Mouse (Mus musculus): Measurements from ENCODE around the gene Tiam1. TPM values are rescaled to one million over a fixed set of nuclear protein-coding genes. Genes with fewer than 3 reads are reported as not detected.

The Tiam1 gene
- polyA plus RNA-seq, 1 experiment from 2014 or later, result 24.1 TPM

DNA sequence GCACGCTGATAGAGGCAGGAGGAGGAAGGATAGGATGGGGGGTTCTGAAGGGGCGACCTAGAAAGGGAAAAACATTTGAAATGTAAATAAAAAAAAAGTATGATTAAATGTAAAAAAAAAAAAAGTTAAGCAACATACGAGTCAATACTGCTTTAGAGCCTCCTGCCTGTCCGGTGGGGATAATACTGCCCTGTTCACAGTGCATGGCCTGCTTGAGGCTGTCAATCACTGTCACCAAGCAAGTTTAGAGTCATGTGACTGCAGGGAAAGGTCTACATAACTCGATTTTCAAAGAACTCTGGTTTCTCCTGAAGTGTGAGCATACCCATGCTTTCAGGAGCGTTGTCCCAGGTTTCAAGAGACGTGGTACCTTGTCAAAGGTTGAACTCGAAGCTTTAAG is 15.2 kb downstream of the Tiam1 start:
- peaks cover 19% of the 10 kb centered on the region; the same call in 1 of the 2 replicates for H3K4me1 ChIP-seq (ENCODE audit: control insufficient read depth, insufficient read depth, low read length)
- no peak overlapping the region for H3K27ac ChIP-seq (ENCODE audit: low read length)
- H3K4me3 ChIP-seq (replicated peaks; ENCODE audit: low read length), result no peak overlapping the region
- H3K9me3 ChIP-seq (replicated peaks; ENCODE audit: control insufficient read depth, low read length), result no peaks in the 10 kb centered on the region
- H3K4me2 ChIP-seq (ENCODE audit: low read depth, low read length), result no peak overlapping the region
- H3K36me3 ChIP-seq (ENCODE audit: control insufficient read depth, insufficient read depth, low read length), result no peaks in the 10 kb centered on the region
- WGBS, result 56% methylated on average over 8 of the region's 8 CpGs
- no peak for ATAC-seq (ENCODE audit: insufficient read depth, low FRiP score)
- no peak overlapping the region for H3K9ac ChIP-seq (ENCODE audit: low read length)
- no peaks in the 10 kb centered on the region for H3K27me3 ChIP-seq (ENCODE audit: control insufficient read depth, insufficient read depth, low read length)

DNA sequence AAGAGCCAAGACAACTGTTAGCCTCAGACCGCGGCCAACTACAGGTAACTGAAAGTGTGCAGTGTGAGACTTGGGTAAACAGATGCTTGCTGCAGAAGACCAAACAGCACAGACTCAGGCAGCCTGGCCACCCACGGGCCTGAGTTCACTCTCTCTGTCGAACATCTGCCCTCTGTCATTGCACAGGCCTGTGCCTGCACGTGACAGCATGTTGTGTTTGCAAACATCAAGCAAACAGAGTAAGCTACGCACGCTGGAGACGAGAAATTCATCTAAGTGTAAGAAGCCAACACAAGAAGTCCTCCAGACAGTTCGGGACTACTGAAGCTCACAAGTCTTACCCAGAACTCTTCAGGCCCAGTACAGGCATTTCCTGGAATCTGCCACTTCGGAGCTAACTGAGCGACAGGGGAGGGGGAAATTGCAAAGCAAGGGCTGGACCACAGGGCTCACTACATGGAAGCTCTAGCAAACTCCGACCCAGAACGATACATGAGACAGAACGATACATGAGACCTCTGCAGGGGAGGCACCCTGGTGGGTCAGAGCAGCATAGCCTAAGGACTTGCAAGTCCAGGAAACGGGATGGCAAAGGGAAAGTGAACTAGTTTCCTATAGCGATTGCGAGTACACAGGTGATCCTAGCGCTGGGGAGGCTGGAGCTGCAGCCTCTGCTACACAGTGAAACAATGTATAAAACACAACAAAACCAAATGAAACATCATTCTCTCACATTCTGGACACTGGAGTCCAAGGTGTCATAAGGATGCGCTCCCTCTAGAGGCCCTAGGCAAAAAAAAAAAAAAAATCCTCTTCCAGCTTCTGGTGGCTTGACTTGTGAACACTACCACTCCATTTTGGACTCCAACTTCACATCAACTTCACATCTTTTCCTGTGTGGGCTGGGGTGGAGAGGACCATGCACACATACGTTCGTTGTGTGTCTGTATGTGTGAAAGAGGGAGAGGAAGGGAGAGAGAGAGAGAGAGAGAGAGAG is 18.0 kb downstream of the Tiam1 start:
- no peak overlapping the region for H3K4me3 ChIP-seq (replicated peaks; ENCODE audit: low read length)
- peak overlapping the region; percentile 5; the same call in 1 of the 2 replicates for H3K27ac ChIP-seq (ENCODE audit: low read length)
- no peaks in the 10 kb centered on the region for H3K27me3 ChIP-seq (ENCODE audit: control insufficient read depth, insufficient read depth, low read length)
- no peak overlapping the region for H3K4me2 ChIP-seq (ENCODE audit: low read depth, low read length)
- peaks cover 19% of the 10 kb centered on the region; the same call in 1 of the 2 replicates for H3K4me1 ChIP-seq (ENCODE audit: control insufficient read depth, insufficient read depth, low read length)
- no peaks in the 10 kb centered on the region for H3K36me3 ChIP-seq (ENCODE audit: control insufficient read depth, insufficient read depth, low read length)
- no peak for ATAC-seq (ENCODE audit: insufficient read depth, low FRiP score)
- peak overlapping the region; percentile 22; the same call in 1 of the 2 replicates for H3K9ac ChIP-seq (ENCODE audit: low read length)
- H3K9me3 ChIP-seq (replicated peaks; ENCODE audit: control insufficient read depth, low read length), result no peaks in the 10 kb centered on the region
- 49% methylated on average over 21 of the region's 21 CpGs for WGBS

DNA sequence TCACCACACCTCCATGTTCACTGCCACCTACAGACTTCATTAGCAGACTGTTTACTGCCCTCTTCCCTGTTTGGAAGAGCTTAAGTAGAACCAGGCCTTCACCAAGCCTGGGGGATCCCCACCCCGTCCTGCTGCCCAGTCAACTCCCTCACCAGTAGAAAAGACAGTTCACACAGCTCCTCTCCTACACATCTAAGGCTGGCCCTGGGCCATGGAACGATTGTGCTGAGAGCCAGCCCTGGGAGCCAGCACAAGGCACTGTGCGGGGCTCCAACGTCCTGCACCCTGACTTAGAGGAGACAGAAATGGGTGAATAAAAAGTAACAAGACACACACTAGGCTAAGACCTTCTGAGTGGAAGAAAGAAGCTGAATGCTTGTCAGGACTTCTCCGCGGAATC is 20.5 kb downstream of the Tiam1 start:
- Histone ChIP-seq H3K4me2 (ENCODE audit: low read depth, low read length) (no peak overlapping the region), H3K9ac (ENCODE audit: low read length) (no peak overlapping the region), H3K27ac (ENCODE audit: low read length) (no peak overlapping the region), H3K4me3 (replicated peaks; ENCODE audit: low read length) (no peak overlapping the region), H3K27me3 (ENCODE audit: control insufficient read depth, insufficient read depth, low read length) (no peaks in the 10 kb centered on the region), H3K4me1 (ENCODE audit: control insufficient read depth, insufficient read depth, low read length) (peaks cover 19% of the 10 kb centered on the region; the same call in 1 of the 2 replicates), H3K36me3 (ENCODE audit: control insufficient read depth, insufficient read depth, low read length) (no peaks in the 10 kb centered on the region), H3K9me3 (replicated peaks; ENCODE audit: control insufficient read depth, low read length) (peaks cover 3% of the 10 kb centered on the region; the same call in 1 of the 2 replicates)
- WGBS, result 73% methylated on average over 6 of the region's 6 CpGs
- ATAC-seq (ENCODE audit: insufficient read depth, low FRiP score), result no peak

- ATAC-seq (ENCODE audit: insufficient read depth, low FRiP score), result no peak
- Histone ChIP-seq H3K9me3 (replicated peaks; ENCODE audit: control insufficient read depth, low read length) (peaks cover 3% of the 10 kb centered on the region; the same call in 1 of the 2 replicates), H3K9ac (ENCODE audit: low read length) (no peak overlapping the region), H3K4me1 (ENCODE audit: control insufficient read depth, insufficient read depth, low read length) (peaks cover 19% of the 10 kb centered on the region; the same call in 1 of the 2 replicates), H3K4me2 (ENCODE audit: low read depth, low read length) (no peak overlapping the region), H3K27ac (ENCODE audit: low read length) (no peak overlapping the region), H3K27me3 (ENCODE audit: control insufficient read depth, insufficient read depth, low read length) (no peaks in the 10 kb centered on the region), H3K36me3 (ENCODE audit: control insufficient read depth, insufficient read depth, low read length) (no peaks in the 10 kb centered on the region), H3K4me3 (replicated peaks; ENCODE audit: low read length) (no peak overlapping the region)
- 79% methylated on average over 9 of the region's 9 CpGs for WGBS
These were observed 21.1 kb downstream of the Tiam1 start for GRCm38 (mm10) chr16:90122439-90122838.

DNA sequence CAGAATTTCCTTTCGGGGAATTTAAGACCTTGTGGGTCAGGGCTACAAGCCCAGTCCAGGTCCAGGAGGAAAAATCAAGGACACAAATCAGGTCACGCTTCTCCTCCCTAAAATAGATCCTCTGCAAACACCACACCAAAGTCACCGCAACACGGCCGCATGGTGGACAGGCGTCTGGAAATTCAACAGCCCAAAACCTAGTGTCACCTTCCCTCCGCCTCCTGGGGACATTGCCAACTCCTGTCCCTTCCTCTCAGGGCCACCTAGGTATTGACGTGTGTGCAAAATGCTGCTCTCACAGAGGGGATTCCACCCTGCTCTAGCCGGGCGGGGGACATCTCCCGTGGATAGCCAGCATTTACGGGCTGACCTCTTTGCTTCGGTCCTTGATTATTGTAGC is 21.8 kb downstream of the Tiam1 start:
- Histone ChIP-seq H3K9me3 (replicated peaks; ENCODE audit: control insufficient read depth, low read length) (peaks cover 3% of the 10 kb centered on the region; the same call in 1 of the 2 replicates), H3K27ac (ENCODE audit: low read length) (no peak overlapping the region), H3K36me3 (ENCODE audit: control insufficient read depth, insufficient read depth, low read length) (no peaks in the 10 kb centered on the region), H3K9ac (ENCODE audit: low read length) (no peak overlapping the region), H3K4me3 (replicated peaks; ENCODE audit: low read length) (no peak overlapping the region), H3K27me3 (ENCODE audit: control insufficient read depth, insufficient read depth, low read length) (no peaks in the 10 kb centered on the region), H3K4me2 (ENCODE audit: low read depth, low read length) (no peak overlapping the region), H3K4me1 (ENCODE audit: control insufficient read depth, insufficient read depth, low read length) (peaks cover 17% of the 10 kb centered on the region; the same call in 1 of the 2 replicates)
- WGBS, result 92% methylated on average over 13 of the region's 13 CpGs
- no peak for ATAC-seq (ENCODE audit: insufficient read depth, low FRiP score)

GRCm38 (mm10) chr16:90119969-90120368 is 23.6 kb downstream of the Tiam1 start:
- WGBS, result 96% methylated on average over 4 of the region's 4 CpGs
- no peak overlapping the region for H3K9ac ChIP-seq (ENCODE audit: low read length)
- no peak overlapping the region for H3K4me2 ChIP-seq (ENCODE audit: low read depth, low read length)
- H3K4me1 ChIP-seq (ENCODE audit: control insufficient read depth, insufficient read depth, low read length), result peaks cover 8% of the 10 kb centered on the region; the same call in 1 of the 2 replicates
- no peaks in the 10 kb centered on the region for H3K36me3 ChIP-seq (ENCODE audit: control insufficient read depth, insufficient read depth, low read length)
- ATAC-seq (ENCODE audit: insufficient read depth, low FRiP score), result no peak
- no peak overlapping the region for H3K4me3 ChIP-seq (replicated peaks; ENCODE audit: low read length)
- no peak overlapping the region for H3K27ac ChIP-seq (ENCODE audit: low read length)
- H3K9me3 ChIP-seq (replicated peaks; ENCODE audit: control insufficient read depth, low read length), result peaks cover 3% of the 10 kb centered on the region; the same call in 1 of the 2 replicates
- H3K27me3 ChIP-seq (ENCODE audit: control insufficient read depth, insufficient read depth, low read length), result no peaks in the 10 kb centered on the region

GRCm38 (mm10) chr16:90116637-90117182 is 26.9 kb downstream of the Tiam1 start:
- Histone ChIP-seq H3K4me3 (replicated peaks; ENCODE audit: low read length) (no peak overlapping the region), H3K4me2 (ENCODE audit: low read depth, low read length) (no peak overlapping the region), H3K9me3 (replicated peaks; ENCODE audit: control insufficient read depth, low read length) (peaks cover 3% of the 10 kb centered on the region; the same call in 1 of the 2 replicates), H3K27ac (ENCODE audit: low read length) (no peak overlapping the region), H3K27me3 (ENCODE audit: control insufficient read depth, insufficient read depth, low read length) (no peaks in the 10 kb centered on the region), H3K4me1 (ENCODE audit: control insufficient read depth, insufficient read depth, low read length) (peaks cover 4% of the 10 kb centered on the region; the same call in 1 of the 2 replicates), H3K9ac (ENCODE audit: low read length) (no peak overlapping the region), H3K36me3 (ENCODE audit: control insufficient read depth, insufficient read depth, low read length) (no peaks in the 10 kb centered on the region)
- no peak for ATAC-seq (ENCODE audit: insufficient read depth, low FRiP score)
- WGBS, result 56% methylated on average over 13 of the region's 13 CpGs

DNA sequence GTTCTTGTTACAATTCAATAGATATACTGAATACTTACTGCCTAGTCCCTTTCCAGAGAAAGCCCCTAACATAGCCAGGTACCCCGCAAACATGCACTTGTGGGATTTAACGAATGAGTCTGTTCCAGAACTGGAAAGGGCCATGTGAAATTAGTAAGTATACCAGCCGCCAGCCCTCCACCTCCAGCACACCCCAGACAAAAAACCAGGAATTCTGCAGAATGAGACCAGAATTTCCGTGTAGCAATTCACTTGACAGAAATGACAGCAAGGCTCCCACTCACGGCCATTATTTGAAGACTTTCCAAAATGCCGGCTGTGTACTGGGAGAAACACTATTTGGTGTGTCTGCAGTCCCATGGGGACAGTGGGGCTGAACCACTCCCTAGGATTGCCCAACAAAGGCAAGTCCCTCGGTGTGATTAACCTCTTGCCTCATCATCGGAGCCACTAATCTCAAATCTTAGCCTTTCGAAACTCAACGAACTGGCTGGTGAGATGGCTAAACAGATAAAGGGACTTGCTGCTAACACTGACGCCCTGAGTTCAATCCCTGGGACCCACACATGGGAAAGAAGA is 30.9 kb downstream of the Tiam1 start:
- Histone ChIP-seq H3K9ac (ENCODE audit: low read length) (no peak overlapping the region), H3K4me2 (ENCODE audit: low read depth, low read length) (no peak overlapping the region), H3K36me3 (ENCODE audit: control insufficient read depth, insufficient read depth, low read length) (no peaks in the 10 kb centered on the region), H3K27ac (ENCODE audit: low read length) (no peak overlapping the region), H3K4me1 (ENCODE audit: control insufficient read depth, insufficient read depth, low read length) (peaks cover 4% of the 10 kb centered on the region; the same call in 1 of the 2 replicates), H3K9me3 (replicated peaks; ENCODE audit: control insufficient read depth, low read length) (no peaks in the 10 kb centered on the region), H3K27me3 (ENCODE audit: control insufficient read depth, insufficient read depth, low read length) (no peaks in the 10 kb centered on the region), H3K4me3 (replicated peaks; ENCODE audit: low read length) (no peak overlapping the region)
- 80% methylated on average over 11 of the region's 11 CpGs for WGBS
- ATAC-seq (ENCODE audit: insufficient read depth, low FRiP score), result no peak

Data from stomach, embryonic 16.5 days (tissue).